Mouse (Mus musculus) heart, postnatal 0 days (tissue): ENCODE results near the gene Hsd17b1.

ENCODE experiments used
- CTCF ChIP-seq: IDR thresholded peaks from 2 replicates; pipeline ENCODE4 v1.5.1; 2016; ENCODE audit warnings: antibody characterized with exemption, control low read depth, low read depth
- EP300 ChIP-seq: IDR thresholded peaks from 2 replicates; pipeline ENCODE4 v1.6.1; 2016; ENCODE audit warnings: antibody characterized with exemption, low read depth

- TF ChIP-seq CTCF: no peak
- TF ChIP-seq EP300: no peak
Observed at GRCm38 (mm10) chr11:101030808-101031156, 47.4 kb upstream of the Hsd17b1 start.
